13 mouse cellular contexts compared by ENCODE assay signal in the genomic region with DNA sequence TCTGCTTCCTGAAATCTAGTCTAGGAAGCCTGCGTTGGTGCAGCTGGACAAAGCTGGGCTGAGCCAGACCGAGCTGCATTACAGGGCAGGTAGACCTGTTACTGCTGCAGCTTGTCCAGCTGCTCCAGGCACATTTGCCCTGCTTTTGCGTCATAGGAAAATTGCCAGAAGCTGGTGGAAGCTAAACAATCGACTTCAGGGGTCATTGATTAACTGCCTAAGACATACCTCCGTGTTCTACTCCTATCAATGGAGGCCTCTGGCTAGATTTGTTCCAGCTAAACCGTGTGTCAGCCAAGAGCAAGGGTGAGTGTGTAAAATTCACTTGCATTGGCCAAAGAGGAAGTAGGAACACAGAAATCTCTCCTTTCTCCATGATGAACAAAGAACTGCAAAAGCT. TPM values are rescaled to one million over a fixed set of nuclear protein-coding genes. Genes with fewer than 3 reads are reported as not detected.
DNase-seq lines count a peak whose midpoint lies in the region; ATAC-seq lines count a peak whose summit lies in the region.
"Had no signal": no experiment of that assay in that cellular context is flagged by ENCODE, and none has a peak within 500 bp of the region (broad histone marks: within the 10 kb centered on the region; RNA-seq: fewer than 3 reads in every experiment).

No protein-coding gene starts in this region.

- H3K4me1 ChIP-seq in liver, embryonic 16.5 days (ENCODE audit: control insufficient read depth, low read depth, low read length) = peaks cover 4% of the 10 kb centered on the region
- H3K4me1 ChIP-seq in stomach, embryonic 15.5 days = peaks cover 29% of the 10 kb centered on the region
- H3K4me1 ChIP-seq in forebrain, embryonic 13.5 days = peaks cover 9% of the 10 kb centered on the region; the same call in 1 of the 2 replicates

- H3K27ac ChIP-seq in liver, embryonic 16.5 days (ENCODE audit: low read length) = no peak overlapping the region
- peak overlapping the region; percentile 66 for H3K27ac ChIP-seq in stomach, embryonic 15.5 days
- no peak overlapping the region for H3K27ac ChIP-seq in forebrain, embryonic 13.5 days
- H3K27ac ChIP-seq: forebrain, embryonic 12.5 days; hindbrain, embryonic 14.5 days had no signal

- DNase-seq in liver = no peak
- DNase-seq in fat pad, adult 2 months (ENCODE audit: extremely low read depth, low read depth, low spot score) = peak; percentile 55
- peak; percentile 69 to 82 for DNase-seq in kidney, adult 8-10 months
- DNase-seq in adrenal gland, postnatal 4 days (ENCODE audit: low spot score in 2 of 2) = no peak
- DNase-seq: adrenal gland, postnatal 14 days; cerebellum, postnatal 25 days; thymus, postnatal 36 days had no signal

- no peaks in the 10 kb centered on the region for H3K9me3 ChIP-seq in liver, embryonic 16.5 days (replicated peaks; ENCODE audit: control insufficient read depth, low read length)
- no peaks in the 10 kb centered on the region for H3K9me3 ChIP-seq in stomach, embryonic 15.5 days
- H3K9me3 ChIP-seq in forebrain, embryonic 13.5 days (replicated peaks) = no peaks in the 10 kb centered on the region
- H3K9me3 ChIP-seq: forebrain, embryonic 12.5 days; G1E had no signal

- H3K9ac ChIP-seq in liver, embryonic 16.5 days (ENCODE audit: low read depth, low read length) = no peak overlapping the region
- H3K9ac ChIP-seq in stomach, embryonic 15.5 days = no peak overlapping the region
- H3K9ac ChIP-seq in forebrain, embryonic 13.5 days = no peak overlapping the region
- H3K9ac ChIP-seq: forebrain, embryonic 12.5 days; hindbrain, embryonic 14.5 days had no signal

- H3K36me3 ChIP-seq in liver, embryonic 16.5 days (ENCODE audit: control insufficient read depth, insufficient read depth) = no peaks in the 10 kb centered on the region
- H3K36me3 ChIP-seq in stomach, embryonic 15.5 days = no peaks in the 10 kb centered on the region
- H3K36me3 ChIP-seq in forebrain, embryonic 13.5 days (ENCODE audit: poor library complexity, severe bottlenecking) = no peaks in the 10 kb centered on the region
- H3K36me3 ChIP-seq: forebrain, embryonic 12.5 days; G1E had no signal

- no peaks in the 10 kb centered on the region for H3K27me3 ChIP-seq in liver, embryonic 16.5 days (ENCODE audit: control insufficient read depth, insufficient read depth, low read depth, low read length)
- H3K27me3 ChIP-seq in stomach, embryonic 15.5 days (replicated peaks) = no peaks in the 10 kb centered on the region
- H3K27me3 ChIP-seq in forebrain, embryonic 13.5 days = no peaks in the 10 kb centered on the region

- WGBS in liver, embryonic 16.5 days (ENCODE audit: insufficient replicate concordance) = 46% methylated on average over 6 of the region's 6 CpGs
- 26% methylated on average over 6 of the region's 6 CpGs for WGBS in stomach, embryonic 15.5 days
- WGBS in forebrain, embryonic 13.5 days = 74% methylated on average over 6 of the region's 6 CpGs

- H3K4me3 ChIP-seq in liver, embryonic 16.5 days (ENCODE audit: low read depth, low read length) = no peak overlapping the region
- no peak overlapping the region for H3K4me3 ChIP-seq in stomach, embryonic 15.5 days (replicated peaks)
- H3K4me3 ChIP-seq in forebrain, embryonic 13.5 days = no peak overlapping the region
- H3K4me3 ChIP-seq: forebrain, embryonic 12.5 days had no signal

- ATAC-seq in liver, embryonic 16.5 days (ENCODE audit: low read depth) = peak; percentile 12; the same call in 1 of the 2 replicates
- no peak for ATAC-seq in stomach, embryonic 15.5 days (ENCODE audit: insufficient read depth, low FRiP score, low read depth)
- ATAC-seq in forebrain, embryonic 13.5 days = no peak

- H3K4me2 ChIP-seq in liver, embryonic 16.5 days (ENCODE audit: low read depth, low read length) = no peak overlapping the region
- no peak overlapping the region for H3K4me2 ChIP-seq in stomach, embryonic 15.5 days
- no peak overlapping the region for H3K4me2 ChIP-seq in forebrain, embryonic 13.5 days
- H3K4me2 ChIP-seq: forebrain, embryonic 12.5 days; hindbrain, embryonic 14.5 days had no signal

RNA-seq across cellular contexts. Expression of gene Ier3, which starts 6.8 kb away (rescaled TPM):
- polyA plus RNA-seq in liver, embryonic 16.5 days (2015; fragmentation: Nextera tagmentation; extraction: Ambion mirVana) = 15.8 and 19.4 TPM in 2 replicates
- 14.5 and 16.7 TPM in 2 replicates for polyA plus RNA-seq in stomach, embryonic 15.5 days (2015; fragmentation: Nextera tagmentation; extraction: Ambion mirVana)
- total RNA-seq in adrenal gland, postnatal 4 days (2021) = 10 to 100 TPM; 11.3 to 14.9 TPM
- polyA plus RNA-seq in forebrain, embryonic 13.5 days (2015; fragmentation: Nextera tagmentation; extraction: Ambion mirVana) = 4.5 and 5.2 TPM in 2 replicates

RNA-seq across cellular contexts. Expression of gene Flot1, which starts 8.4 kb away (rescaled TPM):
- polyA plus RNA-seq in liver, embryonic 16.5 days (2015; fragmentation: Nextera tagmentation; extraction: Ambion mirVana) = 32.7 and 33.6 TPM in 2 replicates
- polyA plus RNA-seq in stomach, embryonic 15.5 days (2015; fragmentation: Nextera tagmentation; extraction: Ambion mirVana) = 45.3 and 46.0 TPM in 2 replicates
- total RNA-seq in adrenal gland, postnatal 4 days (2021) = 10 to 100 TPM; 70.9 to 72.5 TPM
- 57.0 and 57.7 TPM in 2 replicates for polyA plus RNA-seq in forebrain, embryonic 13.5 days (2015; fragmentation: Nextera tagmentation; extraction: Ambion mirVana)

RNA-seq across cellular contexts. Expression of gene Tubb5, which starts 23.4 kb away (rescaled TPM):
- 328 and 345 TPM in 2 replicates for polyA plus RNA-seq in liver, embryonic 16.5 days (2015; fragmentation: Nextera tagmentation; extraction: Ambion mirVana)
- polyA plus RNA-seq in stomach, embryonic 15.5 days (2015; fragmentation: Nextera tagmentation; extraction: Ambion mirVana) = 762 and 772 TPM in 2 replicates
- 100 to 1,000 TPM; 553 to 648 TPM for total RNA-seq in adrenal gland, postnatal 4 days (2021)
- polyA plus RNA-seq in forebrain, embryonic 13.5 days (2015; fragmentation: Nextera tagmentation; extraction: Ambion mirVana) = 1,790 and 1,841 TPM in 2 replicates

RNA-seq across cellular contexts. Expression of gene Mdc1, which starts 26.6 kb away (rescaled TPM):
- polyA plus RNA-seq in liver, embryonic 16.5 days (2015; fragmentation: Nextera tagmentation; extraction: Ambion mirVana) = 10.0 and 10.3 TPM in 2 replicates
- polyA plus RNA-seq in stomach, embryonic 15.5 days (2015; fragmentation: Nextera tagmentation; extraction: Ambion mirVana) = 15.2 and 19.7 TPM in 2 replicates
- total RNA-seq in adrenal gland, postnatal 4 days (2021) = 10 to 100 TPM; 28.2 to 35.6 TPM
- polyA plus RNA-seq in forebrain, embryonic 13.5 days (2015; fragmentation: Nextera tagmentation; extraction: Ambion mirVana) = 15.1 and 18.4 TPM in 2 replicates

RNA-seq across cellular contexts. Expression of gene Nrm, which starts 46.4 kb away (rescaled TPM):
- polyA plus RNA-seq in liver, embryonic 16.5 days (2015; fragmentation: Nextera tagmentation; extraction: Ambion mirVana) = 20.7 and 21.1 TPM in 2 replicates
- polyA plus RNA-seq in stomach, embryonic 15.5 days (2015; fragmentation: Nextera tagmentation; extraction: Ambion mirVana) = 54.0 and 54.7 TPM in 2 replicates
- total RNA-seq in adrenal gland, postnatal 4 days (2021) = 10 to 100 TPM; 25.8 to 27.1 TPM
- 41.3 and 47.9 TPM in 2 replicates for polyA plus RNA-seq in forebrain, embryonic 13.5 days (2015; fragmentation: Nextera tagmentation; extraction: Ambion mirVana)

Comparison
In these comparisons a context has a peak if more than half of its experiments do, and no peak if none do; other contexts are left out.
1. DNase-seq: peak in fat pad, adult 2 months (single experiment) and kidney, adult 8-10 months (2 of 2); none in liver (single experiment) and adrenal gland, postnatal 4 days (0 of 2).